Mouse (Mus musculus) gastrocnemius, postnatal 36 days (tissue): ENCODE data around the gene Lat2. TPM values are rescaled to one million over a fixed set of nuclear protein-coding genes. Genes with fewer than 3 reads are reported as not detected.

Experiments used
- microRNA-seq, 2 experiments: library from miRNA; unstranded; fragments of <30 nt; microRNA quantifications; one replicate each; pipeline ENCODE4 v1.2.0; 2021
- total RNA-seq, 2 experiments: library from RNA; stranded (reverse); gene quantifications; 2 replicates each; pipeline ENCODE4 v1.2.3; 2021

Gene Lat2
- total RNA-seq, 2 experiments from 2014 or later, result 1.4 TPM

Small RNA genes lying within 50 kb of the gene (microRNA-seq; reads per million reads assigned to microRNA genes)
- gene Mir7228, result 0 reads per million in 2 experiments

Other genes with a start within 250 kb of the Lat2 start
- gene Gtf2ird1, start 158.3 kb downstream of the Lat2 start, total RNA-seq, result 1 to 10 TPM; 8.2 to 9.2 TPM
- 1 to 10 TPM; 2.7 to 2.9 TPM for gene Clip2, start 62.6 kb downstream of the Lat2 start, total RNA-seq
- not detected for gene Syna, start 54.9 kb downstream of the Lat2 start, total RNA-seq
- gene Rfc2, start 33.7 kb downstream of the Lat2 start, total RNA-seq, result 10 to 100 TPM; 17.0 to 18.0 TPM
- 10 to 100 TPM; 90.2 to 93.5 TPM for gene Eif4h, start 24.5 kb upstream of the Lat2 start, total RNA-seq
- 1 to 10 TPM; 2.0 to 2.2 TPM for gene Limk1, start 73.6 kb upstream of the Lat2 start, total RNA-seq
- 10 to 100 TPM; 24.0 to 41.8 TPM for gene Eln, start 132.3 kb upstream of the Lat2 start, total RNA-seq